Mouse (Mus musculus) kidney, embryonic 15.5 days (tissue): ENCODE data around the gene Aspg. TPM values are rescaled to one million over a fixed set of nuclear protein-coding genes. Genes with fewer than 3 reads are reported as not detected.
A peak's percentile ranks its signal among the peaks of the same experiment; 100 is the strongest.

Experiments
- ATAC-seq: fragments of 200-750 bp; cut with Nextera tagmentation; replicated peaks from 2 replicates; pipeline ENCODE4 v1.8.0; 2017; ENCODE audit warnings: moderate TSS enrichment; ENCODE audit not compliant: low FRiP score
- H3K27ac ChIP-seq: fragments of 300-500 bp; sonication (generic); 2 replicates; pipeline ENCODE4 v1.5.1; 2015; ENCODE audit warnings: mild to moderate bottlenecking, inconsistent platforms
- H3K27me3 ChIP-seq: fragments of 300-500 bp; sonication (generic); 2 replicates; pipeline ENCODE4 v1.6.1; 2015; ENCODE audit warnings: inconsistent platforms
- H3K36me3 ChIP-seq: fragments of 300-500 bp; sonication (generic); 2 replicates; pipeline ENCODE4 v1.6.1; 2015; ENCODE audit warnings: inconsistent platforms
- H3K4me1 ChIP-seq: fragments of 300-500 bp; sonication (generic); 2 replicates; pipeline ENCODE4 v1.6.1; 2015; ENCODE audit warnings: inconsistent platforms
- H3K4me2 ChIP-seq: fragments of 300-500 bp; sonication (generic); 2 replicates; pipeline ENCODE4 v1.6.1; 2015; ENCODE audit warnings: moderate library complexity, mild to moderate bottlenecking, inconsistent platforms
- H3K4me3 ChIP-seq: fragments of 300-500 bp; sonication (generic); replicated peaks from 2 replicates; pipeline ENCODE4 v1.5.1; 2015; ENCODE audit warnings: mild to moderate bottlenecking, inconsistent platforms
- H3K9ac ChIP-seq: fragments of 300-500 bp; sonication (generic); 2 replicates; pipeline ENCODE4 v1.6.1; 2015; ENCODE audit warnings: mild to moderate bottlenecking, inconsistent platforms
- H3K9me3 ChIP-seq: fragments of 300-500 bp; sonication (generic); replicated peaks from 2 replicates; pipeline ENCODE4 v1.6.1; 2016; ENCODE audit warnings: inconsistent platforms
- WGBS: fragments of 180-500 bp; shearing (Covaris S2); methylation state at CpG from one replicate; pipeline ENCODE4 v1.1.7; 2015; ENCODE audit warnings: mixed read lengths; 5-methylcytosine and 5-hydroxymethylcytosine counted together
- polyA plus RNA-seq: library from polyadenylated mRNA; unstranded; fragments of >200 nt; fragmentation: Nextera tagmentation; extraction: Ambion mirVana; gene quantifications from 2 replicates; pipeline ENCODE4 v1.2.1, GENCODE M21; 2015

Gene Aspg
- 1.9 and 3.1 TPM in 2 replicates for polyA plus RNA-seq

GRCm38 (mm10) chr12:112106541-112106971 lies at the start of gene Aspg:
Gene Aspg (plus strand): TSS chr12:112106679.
- H3K4me1 ChIP-seq = peaks cover 22% of the 10 kb centered on the region
- H3K9me3 ChIP-seq = no peaks in the 10 kb centered on the region
- H3K27me3 ChIP-seq = peaks cover 21% of the 10 kb centered on the region
- peak within 1 kb of the TSS; percentile 55 for H3K4me2 ChIP-seq
- WGBS = 3% methylated on average over 14 of the region's 14 CpGs
- peak within 1 kb of the TSS; percentile 27 for H3K4me3 ChIP-seq
- H3K27ac ChIP-seq = no peak within 1 kb of the TSS
- no peaks in the 10 kb centered on the region for H3K36me3 ChIP-seq
- peak; percentile 73 for ATAC-seq
- H3K9ac ChIP-seq = no peak within 1 kb of the TSS

- Histone ChIP-seq H3K36me3 (no peaks in the 10 kb centered on the region), H3K4me1 (no peaks in the 10 kb centered on the region), H3K27ac (no peak overlapping the region), H3K27me3 (0 out of 2 replicates have a peak, but pooled peaks cover 8% of the 10 kb centered on the region), H3K9ac (no peak overlapping the region), H3K9me3 (no peaks in the 10 kb centered on the region), H3K4me3 (no peak overlapping the region), H3K4me2 (no peak overlapping the region)
- 0 out of 2 replicates have a peak, but pooled peaks have one; percentile 40 for ATAC-seq
- 5% methylated on average over 6 of the region's 6 CpGs for WGBS
Measured at GRCm38 (mm10) chr12:112077651-112078050, 28.8 kb upstream of the Aspg start.

- H3K9me3 ChIP-seq = no peaks in the 10 kb centered on the region
- H3K27ac ChIP-seq = no peak overlapping the region
- no peaks in the 10 kb centered on the region for H3K36me3 ChIP-seq
- no peak overlapping the region for H3K4me2 ChIP-seq
- 75% methylated on average over 8 of the region's 8 CpGs for WGBS
- no peaks in the 10 kb centered on the region for H3K4me1 ChIP-seq
- ATAC-seq = no peak
- H3K9ac ChIP-seq = no peak overlapping the region
- H3K4me3 ChIP-seq = no peak overlapping the region
- 0 out of 2 replicates have a peak, but pooled peaks cover 8% of the 10 kb centered on the region for H3K27me3 ChIP-seq
Measured at GRCm38 (mm10) chr12:112079911-112080310, 26.6 kb upstream of the Aspg start.

GRCm38 (mm10) chr12:112080911-112081310 lies 25.6 kb upstream of the Aspg start:
- WGBS = 93% methylated on average over 4 of the region's 4 CpGs
- H3K9ac ChIP-seq = no peak overlapping the region
- ATAC-seq = no peak
- no peak overlapping the region for H3K27ac ChIP-seq
- H3K4me1 ChIP-seq = no peaks in the 10 kb centered on the region
- H3K36me3 ChIP-seq = no peaks in the 10 kb centered on the region
- H3K4me3 ChIP-seq = no peak overlapping the region
- no peak overlapping the region for H3K4me2 ChIP-seq
- H3K27me3 ChIP-seq = 0 out of 2 replicates have a peak, but pooled peaks cover 8% of the 10 kb centered on the region
- H3K9me3 ChIP-seq = no peaks in the 10 kb centered on the region

GRCm38 (mm10) chr12:112082241-112082640 lies 24.2 kb upstream of the Aspg start:
- Histone ChIP-seq H3K4me2 (no peak overlapping the region), H3K9ac (no peak overlapping the region), H3K4me1 (peaks cover 6% of the 10 kb centered on the region), H3K36me3 (no peaks in the 10 kb centered on the region), H3K27me3 (0 out of 2 replicates have a peak, but pooled peaks cover 6% of the 10 kb centered on the region), H3K27ac (no peak overlapping the region), H3K4me3 (no peak overlapping the region), H3K9me3 (no peaks in the 10 kb centered on the region)
- no peak for ATAC-seq
- WGBS = 24% methylated on average over 1 of the region's 1 CpGs

- Histone ChIP-seq H3K27ac (no peak overlapping the region), H3K9me3 (no peaks in the 10 kb centered on the region), H3K4me2 (no peak overlapping the region), H3K9ac (no peak overlapping the region), H3K4me1 (peaks cover 12% of the 10 kb centered on the region), H3K27me3 (peaks cover 9% of the 10 kb centered on the region), H3K4me3 (no peak overlapping the region), H3K36me3 (no peaks in the 10 kb centered on the region)
- ATAC-seq = no peak
- 75% methylated on average over 3 of the region's 3 CpGs for WGBS
Measured at GRCm38 (mm10) chr12:112086250-112086649, 20.2 kb upstream of the Aspg start.

GRCm38 (mm10) chr12:112086726-112087125 lies 19.8 kb upstream of the Aspg start:
- ATAC-seq = no peak
- 55% methylated on average over 6 of the region's 6 CpGs for WGBS

GRCm38 (mm10) chr12:112088609-112089324 lies 17.7 kb upstream of the Aspg start:
- H3K27ac ChIP-seq = no peak overlapping the region
- H3K9ac ChIP-seq = no peak overlapping the region
- no peaks in the 10 kb centered on the region for H3K36me3 ChIP-seq
- H3K4me2 ChIP-seq = no peak overlapping the region
- H3K27me3 ChIP-seq = peaks cover 19% of the 10 kb centered on the region
- peaks cover 12% of the 10 kb centered on the region for H3K4me1 ChIP-seq
- 39% methylated on average over 12 of the region's 12 CpGs for WGBS
- H3K4me3 ChIP-seq = no peak overlapping the region
- no peak for ATAC-seq
- H3K9me3 ChIP-seq = no peaks in the 10 kb centered on the region

More at GRCm38 (mm10) chr12:112086726-112087125, 19.8 kb upstream of the Aspg start:
- H3K36me3 ChIP-seq = no peaks in the 10 kb centered on the region
- H3K27ac ChIP-seq = no peak overlapping the region
- no peak overlapping the region for H3K4me2 ChIP-seq
- H3K9me3 ChIP-seq = no peaks in the 10 kb centered on the region
- peaks cover 12% of the 10 kb centered on the region for H3K4me1 ChIP-seq
- peaks cover 13% of the 10 kb centered on the region for H3K27me3 ChIP-seq
- H3K4me3 ChIP-seq = no peak overlapping the region
- no peak overlapping the region for H3K9ac ChIP-seq

GRCm38 (mm10) chr12:112091054-112091453 lies 15.4 kb upstream of the Aspg start:
- Histone ChIP-seq H3K4me3 (no peak overlapping the region), H3K27me3 (peaks cover 23% of the 10 kb centered on the region), H3K27ac (no peak overlapping the region), H3K9me3 (no peaks in the 10 kb centered on the region), H3K4me1 (peaks cover 14% of the 10 kb centered on the region), H3K36me3 (no peaks in the 10 kb centered on the region), H3K9ac (no peak overlapping the region), H3K4me2 (peak overlapping the region; percentile 20; the same call in 1 of the 2 replicates)
- 8% methylated on average over 12 of the region's 12 CpGs for WGBS
- peak; percentile 67; the same call in 1 of the 2 replicates for ATAC-seq

GRCm38 (mm10) chr12:112094261-112094880 lies 12.1 kb upstream of the Aspg start:
- WGBS = 87% methylated on average over 8 of the region's 8 CpGs
- no peak for ATAC-seq

GRCm38 (mm10) chr12:112096051-112096732 lies 10.3 kb upstream of the Aspg start:
- Histone ChIP-seq H3K9me3 (no peaks in the 10 kb centered on the region), H3K4me1 (peaks cover 9% of the 10 kb centered on the region), H3K4me2 (no peak overlapping the region), H3K27ac (no peak overlapping the region), H3K36me3 (no peaks in the 10 kb centered on the region), H3K9ac (no peak overlapping the region), H3K4me3 (no peak overlapping the region), H3K27me3 (peaks cover 15% of the 10 kb centered on the region)
- ATAC-seq = 0 out of 2 replicates have a peak, but pooled peaks have one; percentile 46
- WGBS = 24% methylated on average over 13 of the region's 13 CpGs

More at GRCm38 (mm10) chr12:112094261-112094880, 12.1 kb upstream of the Aspg start:
- H3K9ac ChIP-seq = no peak overlapping the region
- no peaks in the 10 kb centered on the region for H3K9me3 ChIP-seq
- peaks cover 23% of the 10 kb centered on the region for H3K27me3 ChIP-seq
- no peak overlapping the region for H3K4me3 ChIP-seq
- H3K27ac ChIP-seq = no peak overlapping the region
- H3K4me2 ChIP-seq = no peak overlapping the region
- H3K36me3 ChIP-seq = no peaks in the 10 kb centered on the region
- H3K4me1 ChIP-seq = peaks cover 16% of the 10 kb centered on the region

GRCm38 (mm10) chr12:112096733-112097117 lies 9.8 kb upstream of the Aspg start:
- no peak overlapping the region for H3K9ac ChIP-seq
- peaks cover 9% of the 10 kb centered on the region for H3K27me3 ChIP-seq
- no peak overlapping the region for H3K4me2 ChIP-seq
- no peaks in the 10 kb centered on the region for H3K9me3 ChIP-seq
- H3K4me3 ChIP-seq = no peak overlapping the region
- H3K36me3 ChIP-seq = no peaks in the 10 kb centered on the region
- 0 out of 2 replicates have a peak, but pooled peaks have one; percentile 4 for ATAC-seq
- H3K27ac ChIP-seq = no peak overlapping the region
- peaks cover 9% of the 10 kb centered on the region for H3K4me1 ChIP-seq
- 70% methylated on average over 8 of the region's 8 CpGs for WGBS
